ENCODE assay signal across 10 mouse cellular contexts in the genomic region with DNA sequence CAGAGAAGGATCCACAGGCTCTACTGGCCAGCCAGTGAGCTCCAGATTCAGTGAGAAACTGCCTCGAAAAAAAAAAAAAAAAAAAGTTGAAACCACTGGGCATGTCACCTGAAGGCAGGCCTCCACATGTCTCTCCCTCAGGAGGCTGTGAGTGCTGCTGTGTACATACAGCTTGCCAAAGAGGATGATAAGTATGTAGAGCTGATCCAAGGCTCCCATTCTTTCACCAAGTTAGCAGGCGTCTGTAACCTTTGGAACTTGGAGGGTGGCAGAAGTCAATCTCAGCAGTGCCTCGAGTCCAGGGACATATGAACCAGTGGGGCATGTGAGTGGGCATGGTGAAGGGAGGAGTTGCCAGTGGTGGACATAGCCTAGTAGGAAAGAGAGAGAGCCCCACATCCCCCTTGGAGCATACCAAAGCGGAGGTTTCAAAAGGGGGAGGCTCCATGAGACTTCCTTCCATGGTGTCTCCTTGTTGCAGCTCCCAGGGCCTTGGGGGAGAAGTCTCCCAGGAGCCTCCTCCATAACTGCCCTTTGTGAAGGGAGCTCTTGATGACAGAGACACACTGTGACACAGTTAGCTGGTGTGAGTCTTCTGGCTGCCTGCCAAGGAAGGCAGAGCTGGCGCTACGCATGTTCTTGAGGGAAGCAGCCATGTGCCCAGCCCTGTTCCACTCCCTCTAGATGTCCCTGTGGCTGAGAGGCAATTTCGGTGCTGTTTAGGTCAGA. TPM values are rescaled to one million over a fixed set of nuclear protein-coding genes. Genes with fewer than 3 reads are reported as not detected.
DNase-seq lines count a peak whose midpoint lies in the region; ATAC-seq lines count a peak whose summit lies in the region.
"Had no signal": no experiment of that assay in that cellular context is flagged by ENCODE, and none has a peak within 500 bp of the region (broad histone marks: within the 10 kb centered on the region; RNA-seq: fewer than 3 reads in every experiment).

No protein-coding gene starts in this region.

- no peaks in the 10 kb centered on the region for H3K27me3 ChIP-seq in forebrain, embryonic 10.5 days (ENCODE audit: poor library complexity, severe bottlenecking)
- H3K27me3 ChIP-seq in forebrain, embryonic 15.5 days = no peaks in the 10 kb centered on the region
- no peaks in the 10 kb centered on the region for H3K27me3 ChIP-seq in kidney, embryonic 15.5 days
- H3K27me3 ChIP-seq in midbrain, embryonic 13.5 days = no peaks in the 10 kb centered on the region
- H3K27me3 ChIP-seq: hindbrain, embryonic 15.5 days had no signal

- no peak for DNase-seq in forebrain, embryonic 10.5 days (ENCODE audit: extremely low spot score, low spot score)
- DNase-seq in retina, postnatal 1 day = peak; percentile 70
- DNase-seq in retina, embryonic 14.5 days (ENCODE audit: low spot score) = no peak
- DNase-seq in lung, postnatal 4 days = peak; percentile 18 to 41

- 80% methylated on average over 7 of the region's 7 CpGs for WGBS in forebrain, embryonic 10.5 days
- WGBS in forebrain, embryonic 15.5 days = 60% methylated on average over 7 of the region's 7 CpGs
- 77% methylated on average over 7 of the region's 7 CpGs for WGBS in kidney, embryonic 15.5 days
- WGBS in midbrain, embryonic 13.5 days = 72% methylated on average over 7 of the region's 7 CpGs

- H3K27ac ChIP-seq in forebrain, embryonic 10.5 days = 0 out of 2 replicates have a peak overlapping the region, but pooled peaks have one; percentile 31
- no peak overlapping the region for H3K27ac ChIP-seq in forebrain, embryonic 15.5 days (replicated peaks)
- H3K27ac ChIP-seq in kidney, embryonic 15.5 days = 0 out of 2 replicates have a peak overlapping the region, but pooled peaks have one; percentile 0
- no peak overlapping the region for H3K27ac ChIP-seq in midbrain, embryonic 13.5 days
- H3K27ac ChIP-seq: hindbrain, embryonic 15.5 days had no signal

- H3K9ac ChIP-seq in forebrain, embryonic 15.5 days (replicated peaks) = no peak overlapping the region
- H3K9ac ChIP-seq in kidney, embryonic 15.5 days = no peak overlapping the region
- H3K9ac ChIP-seq in midbrain, embryonic 13.5 days (replicated peaks) = no peak overlapping the region
- H3K9ac ChIP-seq: hindbrain, embryonic 15.5 days had no signal

- H3K4me2 ChIP-seq in forebrain, embryonic 15.5 days (replicated peaks) = no peak overlapping the region
- no peak overlapping the region for H3K4me2 ChIP-seq in kidney, embryonic 15.5 days
- no peak overlapping the region for H3K4me2 ChIP-seq in midbrain, embryonic 13.5 days (replicated peaks)
- H3K4me2 ChIP-seq: hindbrain, embryonic 15.5 days had no signal

- no peaks in the 10 kb centered on the region for H3K36me3 ChIP-seq in forebrain, embryonic 10.5 days (replicated peaks)
- H3K36me3 ChIP-seq in forebrain, embryonic 15.5 days = no peaks in the 10 kb centered on the region
- no peaks in the 10 kb centered on the region for H3K36me3 ChIP-seq in kidney, embryonic 15.5 days
- no peaks in the 10 kb centered on the region for H3K36me3 ChIP-seq in midbrain, embryonic 13.5 days
- H3K36me3 ChIP-seq: hindbrain, embryonic 15.5 days had no signal

- H3K4me1 ChIP-seq in forebrain, embryonic 10.5 days = peaks cover 3% of the 10 kb centered on the region; the same call in 1 of the 2 replicates
- H3K4me1 ChIP-seq in forebrain, embryonic 15.5 days = 0 out of 2 replicates have a peak, but pooled peaks cover 4% of the 10 kb centered on the region
- H3K4me1 ChIP-seq in kidney, embryonic 15.5 days = peaks cover 5% of the 10 kb centered on the region; the same call in 1 of the 2 replicates
- 0 out of 2 replicates have a peak, but pooled peaks cover 2% of the 10 kb centered on the region for H3K4me1 ChIP-seq in midbrain, embryonic 13.5 days (replicated peaks)
- H3K4me1 ChIP-seq: hindbrain, embryonic 15.5 days had no signal

- H3K9me3 ChIP-seq in forebrain, embryonic 10.5 days = no peaks in the 10 kb centered on the region
- no peaks in the 10 kb centered on the region for H3K9me3 ChIP-seq in forebrain, embryonic 15.5 days
- no peaks in the 10 kb centered on the region for H3K9me3 ChIP-seq in kidney, embryonic 15.5 days (replicated peaks)
- H3K9me3 ChIP-seq in midbrain, embryonic 13.5 days = no peaks in the 10 kb centered on the region
- H3K9me3 ChIP-seq: hindbrain, embryonic 15.5 days had no signal

- H3K4me3 ChIP-seq in forebrain, embryonic 10.5 days = no peak overlapping the region
- H3K4me3 ChIP-seq in forebrain, embryonic 15.5 days = no peak overlapping the region
- H3K4me3 ChIP-seq in kidney, embryonic 15.5 days (replicated peaks) = no peak overlapping the region
- no peak overlapping the region for H3K4me3 ChIP-seq in midbrain, embryonic 13.5 days (replicated peaks)
- H3K4me3 ChIP-seq: hindbrain, embryonic 15.5 days; myocyte had no signal

- no peak for ATAC-seq in forebrain, embryonic 15.5 days (replicated peaks)
- peak; percentile 43; the same call in 1 of the 2 replicates for ATAC-seq in kidney, embryonic 15.5 days (replicated peaks; ENCODE audit: low FRiP score)
- ATAC-seq in erythroblast, adult 5-6 weeks (replicated peaks; ENCODE audit: low FRiP score, poor library complexity, severe bottlenecking) = no peak
- ATAC-seq in midbrain, embryonic 13.5 days = no peak

RNA-seq across cellular contexts. Expression of a gene that starts 6.6 kb away (rescaled TPM):
- not detected in 2 replicates for polyA plus RNA-seq in forebrain, embryonic 10.5 days (2016; fragmentation: Nextera tagmentation; extraction: Ambion mirVana)
- not detected in 2 replicates for polyA plus RNA-seq in forebrain, embryonic 15.5 days (2015; fragmentation: Nextera tagmentation; extraction: Ambion mirVana)
- polyA plus RNA-seq in kidney, embryonic 15.5 days (2015; fragmentation: Nextera tagmentation; extraction: Ambion mirVana) = 0.08 TPM in 1 of 2 replicates, not detected in the other
- total RNA-seq in erythroblast, adult 5-6 weeks (2015; ENCODE audit: low replicate concordance) = not detected in 2 replicates
- not detected in 2 replicates for total RNA-seq in erythroblast, adult 5-6 weeks (2017; ENCODE audit: low replicate concordance)
- polyA plus RNA-seq in midbrain, embryonic 13.5 days (2015; fragmentation: Nextera tagmentation; extraction: Ambion mirVana) = not detected in 2 replicates
- polyA plus RNA-seq: hindbrain, embryonic 15.5 days; myocyte had no signal

RNA-seq across cellular contexts. Expression of a gene that starts 16.3 kb away (rescaled TPM):
- not detected in 2 replicates for polyA plus RNA-seq in forebrain, embryonic 10.5 days (2016; fragmentation: Nextera tagmentation; extraction: Ambion mirVana)
- polyA plus RNA-seq in forebrain, embryonic 15.5 days (2015; fragmentation: Nextera tagmentation; extraction: Ambion mirVana) = not detected in 2 replicates
- polyA plus RNA-seq in kidney, embryonic 15.5 days (2015; fragmentation: Nextera tagmentation; extraction: Ambion mirVana) = not detected in 2 replicates
- not detected in 2 replicates for total RNA-seq in erythroblast, adult 5-6 weeks (2015; ENCODE audit: low replicate concordance)
- not detected in 2 replicates for total RNA-seq in erythroblast, adult 5-6 weeks (2017; ENCODE audit: low replicate concordance)
- not detected in 2 replicates for polyA plus RNA-seq in midbrain, embryonic 13.5 days (2015; fragmentation: Nextera tagmentation; extraction: Ambion mirVana)
- polyA plus RNA-seq: hindbrain, embryonic 15.5 days; myocyte had no signal

RNA-seq across cellular contexts. Expression of a gene that starts 38.6 kb away (rescaled TPM):
- polyA plus RNA-seq in forebrain, embryonic 10.5 days (2016; fragmentation: Nextera tagmentation; extraction: Ambion mirVana) = not detected in 2 replicates
- polyA plus RNA-seq in forebrain, embryonic 15.5 days (2015; fragmentation: Nextera tagmentation; extraction: Ambion mirVana) = not detected in 2 replicates
- polyA plus RNA-seq in kidney, embryonic 15.5 days (2015; fragmentation: Nextera tagmentation; extraction: Ambion mirVana) = 0.64 and 0.72 TPM in 2 replicates
- not detected in 2 replicates for total RNA-seq in erythroblast, adult 5-6 weeks (2015; ENCODE audit: low replicate concordance)
- not detected in 2 replicates for total RNA-seq in erythroblast, adult 5-6 weeks (2017; ENCODE audit: low replicate concordance)
- not detected in 2 replicates for polyA plus RNA-seq in midbrain, embryonic 13.5 days (2015; fragmentation: Nextera tagmentation; extraction: Ambion mirVana)
- polyA plus RNA-seq: hindbrain, embryonic 15.5 days had no signal

RNA-seq across cellular contexts. Expression of a gene that starts 55.2 kb away (rescaled TPM):
- not detected in 2 replicates for polyA plus RNA-seq in forebrain, embryonic 10.5 days (2016; fragmentation: Nextera tagmentation; extraction: Ambion mirVana)
- polyA plus RNA-seq in forebrain, embryonic 15.5 days (2015; fragmentation: Nextera tagmentation; extraction: Ambion mirVana) = not detected in 2 replicates
- polyA plus RNA-seq in kidney, embryonic 15.5 days (2015; fragmentation: Nextera tagmentation; extraction: Ambion mirVana) = 2.0 TPM in 2 replicates
- total RNA-seq in erythroblast, adult 5-6 weeks (2015; ENCODE audit: low replicate concordance) = not detected in 2 replicates
- total RNA-seq in erythroblast, adult 5-6 weeks (2017; ENCODE audit: low replicate concordance) = not detected in 2 replicates
- polyA plus RNA-seq in midbrain, embryonic 13.5 days (2015; fragmentation: Nextera tagmentation; extraction: Ambion mirVana) = not detected in 2 replicates
- polyA plus RNA-seq: hindbrain, embryonic 15.5 days; myocyte had no signal

Comparison
In these comparisons a context has a peak if more than half of its experiments do, and no peak if none do; other contexts are left out.
1. DNase-seq: peak in retina, postnatal 1 day (single experiment) and lung, postnatal 4 days (2 of 2); none in forebrain, embryonic 10.5 days (single experiment) and retina, embryonic 14.5 days (single experiment).
2. H3K27ac ChIP-seq: peak in forebrain, embryonic 10.5 days (single experiment) and kidney, embryonic 15.5 days (single experiment); none in forebrain, embryonic 15.5 days (single experiment) and midbrain, embryonic 13.5 days (single experiment).